Mouse (Mus musculus) hindbrain, embryonic 10.5 days (tissue): Measurements from ENCODE around the gene Shc3. TPM values are rescaled to one million over a fixed set of nuclear protein-coding genes. Genes with fewer than 3 reads are reported as not detected.

Source experiments
- DNase-seq: peaks from one replicate; pipeline ENCODE4 v3.0.0-alpha.2; 2017; ENCODE audit warnings: low spot score
- H3K27ac ChIP-seq: fragments of 300-500 bp; sonication (generic); 2 replicates; pipeline ENCODE4 v1.5.1; 2016; ENCODE audit warnings: mild to moderate bottlenecking, moderate library complexity
- H3K27me3 ChIP-seq: fragments of 300-500 bp; sonication (generic); 2 replicates; pipeline ENCODE4 v1.6.1; 2016; ENCODE audit warnings: mild to moderate bottlenecking; ENCODE audit not compliant: poor library complexity, insufficient read depth, severe bottlenecking
- H3K36me3 ChIP-seq: fragments of 300-500 bp; sonication (generic); 2 replicates; pipeline ENCODE4 v1.6.1; 2016; ENCODE audit warnings: mild to moderate bottlenecking, moderate library complexity
- H3K4me1 ChIP-seq: fragments of 300-500 bp; sonication (generic); replicated peaks from 2 replicates; pipeline ENCODE4 v1.6.1; 2016; ENCODE audit warnings: mild to moderate bottlenecking
- H3K4me3 ChIP-seq: fragments of 300-500 bp; sonication (generic); 2 replicates; pipeline ENCODE4 v1.5.1; 2016; ENCODE audit warnings: mild to moderate bottlenecking, moderate library complexity
- H3K9me3 ChIP-seq: fragments of 300-500 bp; sonication (generic); 2 replicates; pipeline ENCODE4 v1.6.1; 2016; ENCODE audit warnings: mild to moderate bottlenecking, moderate library complexity
- WGBS: fragments of 180-500 bp; shearing (Covaris S2); methylation state at CpG from one replicate; pipeline ENCODE4 v1.1.7; 2016; 5-methylcytosine and 5-hydroxymethylcytosine counted together
- polyA plus RNA-seq: library from polyadenylated mRNA; unstranded; fragments of >200 nt; fragmentation: Nextera tagmentation; extraction: Ambion mirVana; gene quantifications from 2 replicates; pipeline ENCODE4 v1.2.1, GENCODE M21; 2016

The Shc3 gene
- polyA plus RNA-seq, 1 experiment from 2014 or later = 3.2 TPM

DNA sequence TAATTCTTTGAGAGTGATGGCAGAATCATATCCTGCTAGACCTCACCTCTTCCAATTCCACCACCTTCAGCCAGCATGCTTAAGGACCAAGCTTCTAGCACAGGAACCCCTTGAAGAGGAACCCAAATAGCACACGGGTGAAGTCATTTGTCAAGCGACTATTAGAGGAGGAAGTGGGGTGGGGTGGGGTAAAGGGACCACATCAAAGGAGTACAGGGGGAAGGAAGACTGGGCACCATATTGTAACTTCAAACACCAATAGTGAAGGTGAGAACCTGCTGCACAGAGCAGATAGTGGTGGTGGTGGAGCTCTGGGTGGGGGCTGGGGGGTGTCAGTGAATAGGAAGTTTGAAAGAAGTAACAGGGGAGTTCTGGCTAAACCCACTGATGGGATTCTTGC lies 28.8 kb upstream of the Shc3 start:
- WGBS = 77% methylated on average over 2 of the region's 2 CpGs
- H3K4me1 ChIP-seq = peaks cover 19% of the 10 kb centered on the region
- no peak for DNase-seq
- no peak overlapping the region for H3K27ac ChIP-seq
- no peaks in the 10 kb centered on the region for H3K36me3 ChIP-seq
- no peak overlapping the region for H3K4me3 ChIP-seq
- H3K27me3 ChIP-seq = peaks cover 22% of the 10 kb centered on the region; the same call in 1 of the 2 replicates
- no peaks in the 10 kb centered on the region for H3K9me3 ChIP-seq

DNA sequence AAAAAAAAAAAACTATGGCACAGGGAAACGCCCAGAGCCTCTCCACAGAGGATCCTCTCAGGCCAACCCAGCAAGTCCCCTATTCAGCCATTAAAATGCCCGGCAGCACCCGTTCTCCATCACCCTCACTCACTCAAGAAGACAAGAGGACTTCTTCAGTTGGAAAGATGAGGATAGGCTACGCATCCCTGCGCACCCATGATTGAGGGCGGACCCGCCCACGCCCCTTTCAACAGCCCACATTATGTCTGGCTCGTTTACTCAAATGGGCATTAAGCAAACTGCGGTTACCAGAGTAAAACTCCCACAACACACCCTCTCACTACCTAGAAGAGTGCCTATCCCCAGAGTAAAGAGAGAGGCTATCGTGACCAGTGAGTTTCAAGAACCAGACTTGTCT lies 26.2 kb upstream of the Shc3 start:
- DNase-seq = peak; percentile 13
- H3K9me3 ChIP-seq = no peaks in the 10 kb centered on the region
- H3K27me3 ChIP-seq = peaks cover 22% of the 10 kb centered on the region; the same call in 1 of the 2 replicates
- no peaks in the 10 kb centered on the region for H3K36me3 ChIP-seq
- WGBS = 41% methylated on average over 11 of the region's 11 CpGs
- peaks cover 15% of the 10 kb centered on the region for H3K4me1 ChIP-seq
- H3K4me3 ChIP-seq = peak overlapping the region; percentile 66
- H3K27ac ChIP-seq = no peak overlapping the region

DNA sequence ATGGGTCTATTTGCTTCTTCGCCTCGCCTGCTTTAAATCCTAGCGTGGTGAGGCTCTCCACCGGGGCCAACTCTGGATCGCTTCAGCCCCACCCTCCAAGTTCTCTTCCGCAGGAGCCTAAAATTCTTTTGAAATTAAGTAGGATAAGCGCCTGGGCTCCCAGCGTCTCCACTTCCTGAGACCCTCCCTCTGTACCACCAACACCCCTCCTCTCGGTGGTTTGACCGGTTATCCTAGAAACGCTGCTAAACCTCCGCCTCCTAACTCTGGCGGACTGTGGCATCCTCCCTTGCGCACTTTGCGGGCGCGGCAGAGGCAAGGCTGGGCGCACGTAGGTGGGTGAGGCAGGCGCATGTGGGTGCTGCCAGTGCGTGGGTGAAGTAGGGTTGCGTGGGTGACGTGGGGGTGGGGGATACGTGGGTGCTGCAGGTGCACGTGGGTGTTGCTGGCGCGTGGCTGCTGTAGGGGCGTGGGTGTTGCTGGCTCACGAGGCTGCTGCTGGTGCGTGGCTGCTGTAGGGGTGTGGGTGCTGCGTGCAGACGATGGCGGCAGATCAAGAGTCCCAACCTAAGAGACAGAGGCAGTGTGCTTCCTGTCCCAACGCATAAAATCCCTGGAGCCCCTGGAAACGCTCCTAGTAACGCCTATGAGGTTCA lies 25.6 kb upstream of the Shc3 start:
- Histone ChIP-seq H3K27me3 (peaks cover 22% of the 10 kb centered on the region; the same call in 1 of the 2 replicates), H3K9me3 (no peaks in the 10 kb centered on the region), H3K4me3 (peak overlapping the region; percentile 66), H3K27ac (peak overlapping the region; percentile 78), H3K4me1 (peaks cover 15% of the 10 kb centered on the region), H3K36me3 (no peaks in the 10 kb centered on the region)
- under 1% methylated on average over 36 of the region's 36 CpGs for WGBS
- peak; percentile 49 for DNase-seq

DNA sequence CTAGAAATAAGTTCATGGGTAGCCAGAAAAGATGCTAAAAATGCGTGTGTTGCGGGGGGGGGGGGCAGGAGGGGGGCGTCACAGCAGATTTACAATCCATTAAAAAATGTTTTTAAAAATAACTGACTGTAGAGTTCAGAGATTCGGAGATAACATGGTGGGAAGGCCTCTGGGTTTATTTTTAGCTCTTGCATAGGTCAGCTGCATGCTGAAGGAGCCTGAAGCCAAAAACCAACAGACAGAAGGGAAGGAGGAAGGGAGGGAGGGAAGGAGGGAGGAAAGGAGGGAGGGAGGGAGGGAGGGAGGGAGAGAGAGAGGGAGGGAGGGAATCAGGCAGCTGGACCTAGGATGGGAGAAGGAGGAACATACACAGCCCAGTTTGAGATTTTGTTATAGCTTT lies 18.8 kb upstream of the Shc3 start:
- DNase-seq = no peak

DNA sequence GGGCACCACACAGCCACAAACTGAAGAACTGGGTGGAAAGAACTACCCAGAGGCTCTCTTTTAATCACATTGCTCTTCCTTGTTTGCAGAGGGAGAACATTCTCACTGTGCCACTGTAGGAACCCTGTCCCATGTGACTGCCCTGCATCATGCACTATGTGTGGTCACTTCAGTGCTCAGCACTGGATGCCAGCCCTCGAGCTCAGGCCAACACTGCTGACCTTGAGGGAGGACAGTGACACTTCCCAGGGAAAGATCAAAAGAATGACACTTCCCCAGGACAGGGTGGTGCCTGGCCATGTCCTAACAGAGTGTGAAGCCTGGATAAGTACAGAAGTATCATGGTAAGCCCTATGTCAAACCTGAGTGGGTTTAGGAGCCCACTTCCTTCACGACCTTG lies 13.0 kb upstream of the Shc3 start:
- 60% methylated on average over 2 of the region's 2 CpGs for WGBS
- Histone ChIP-seq H3K27me3 (0 out of 2 replicates have a peak, but pooled peaks cover 3% of the 10 kb centered on the region), H3K9me3 (peaks cover 10% of the 10 kb centered on the region), H3K27ac (no peak overlapping the region), H3K36me3 (no peaks in the 10 kb centered on the region), H3K4me1 (peaks cover 27% of the 10 kb centered on the region), H3K4me3 (no peak overlapping the region)
- no peak for DNase-seq

More for the DNA sequence above, 18.8 kb upstream of the Shc3 start:
- H3K27ac ChIP-seq = no peak overlapping the region
- peaks cover 9% of the 10 kb centered on the region for H3K9me3 ChIP-seq
- 68% methylated on average over 4 of the region's 4 CpGs for WGBS
- H3K36me3 ChIP-seq = no peaks in the 10 kb centered on the region
- no peaks in the 10 kb centered on the region for H3K27me3 ChIP-seq
- no peak overlapping the region for H3K4me3 ChIP-seq
- no peaks in the 10 kb centered on the region for H3K4me1 ChIP-seq

DNA sequence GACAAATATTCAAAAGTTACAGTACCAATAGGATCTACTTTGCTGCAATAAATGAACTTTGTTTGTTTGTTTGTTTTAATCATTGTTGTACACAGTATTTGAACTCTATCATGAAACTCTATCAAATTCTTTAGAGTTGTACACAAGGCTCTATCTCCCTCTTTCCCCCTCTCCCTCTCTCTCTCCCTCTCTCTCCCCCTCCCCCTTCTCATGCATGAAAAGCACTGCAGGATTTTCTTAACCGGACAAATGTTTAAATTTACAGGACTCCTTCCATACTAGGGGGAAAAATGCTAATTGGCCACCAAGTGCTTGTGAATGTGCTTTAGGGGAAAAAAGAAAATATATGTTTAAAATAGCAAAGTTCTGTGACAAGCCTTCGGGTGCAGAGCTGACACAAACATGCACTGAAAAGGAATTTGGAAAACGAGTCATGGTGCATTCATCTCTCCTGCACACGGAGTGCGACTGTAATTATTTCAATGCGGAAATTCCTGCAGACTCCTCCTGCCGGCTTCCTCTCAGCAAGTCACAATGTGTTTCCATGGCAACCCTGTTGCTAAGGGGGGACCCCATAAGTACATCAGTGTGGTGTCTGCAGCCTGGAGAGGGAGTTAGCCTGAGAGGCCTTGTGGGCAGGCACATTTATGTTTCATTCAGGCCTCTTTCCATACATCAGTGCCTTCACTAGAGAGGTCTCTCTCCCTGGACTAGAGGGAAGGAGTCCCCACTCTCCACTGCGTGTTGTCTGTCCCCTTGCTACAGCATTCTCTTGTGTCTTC lies 11.2 kb upstream of the Shc3 start:
- H3K4me3 ChIP-seq = peak overlapping the region; percentile 32

DNA sequence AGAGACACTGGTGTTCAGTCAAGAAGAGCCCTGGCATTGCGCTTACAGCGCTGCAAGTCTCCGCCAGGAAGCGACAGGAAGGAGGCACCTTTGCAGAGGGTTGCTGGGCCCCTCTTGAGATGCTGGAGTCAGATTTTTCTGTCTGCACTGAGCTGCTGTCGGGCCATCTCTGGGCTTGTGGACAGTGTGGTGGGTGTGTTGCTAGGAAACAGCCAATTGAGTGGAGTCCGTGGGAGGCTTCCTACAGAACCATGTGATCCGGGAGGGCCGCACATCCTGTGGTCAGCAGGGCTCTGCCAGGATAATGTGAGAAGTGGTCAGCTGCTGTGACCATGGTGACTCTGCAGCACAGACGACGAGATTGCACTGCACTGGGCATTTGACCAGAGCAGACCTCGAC lies 4.6 kb upstream of the Shc3 start:
- peak overlapping the region; percentile 33 for H3K4me3 ChIP-seq

More for the DNA sequence above, 11.2 kb upstream of the Shc3 start:
- Histone ChIP-seq H3K27ac (peak overlapping the region; percentile 78), H3K36me3 (no peaks in the 10 kb centered on the region), H3K27me3 (0 out of 2 replicates have a peak, but pooled peaks cover 3% of the 10 kb centered on the region), H3K9me3 (peaks cover 5% of the 10 kb centered on the region), H3K4me1 (peaks cover 27% of the 10 kb centered on the region)
- DNase-seq = peak; percentile 82
- 7% methylated on average over 8 of the region's 8 CpGs for WGBS

DNA sequence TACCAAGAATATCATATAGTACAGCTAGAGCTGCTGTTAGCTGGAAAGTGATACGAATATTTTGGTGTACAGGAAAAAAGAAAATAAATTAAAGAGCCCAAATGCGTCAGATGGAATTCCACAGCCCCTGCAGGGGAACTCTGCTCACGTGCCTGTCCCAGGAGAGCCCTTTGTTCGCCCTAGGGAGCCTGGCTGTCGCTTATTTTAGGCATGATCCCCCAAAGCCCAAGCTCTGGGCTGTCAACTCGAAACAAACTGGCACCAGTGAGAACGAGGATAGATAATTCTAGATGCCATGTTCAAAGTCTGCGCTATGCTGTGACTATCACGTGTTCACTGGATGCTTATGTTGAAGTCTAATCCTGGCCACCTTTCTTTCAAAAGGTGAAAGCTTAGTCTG lies 892 bp upstream of the Shc3 start:
- WGBS = 6% methylated on average over 9 of the region's 9 CpGs
- peaks cover 71% of the 10 kb centered on the region for H3K27me3 ChIP-seq
- DNase-seq = peak; percentile 34

More for the DNA sequence above, 4.6 kb upstream of the Shc3 start:
- peak; percentile 62 for DNase-seq
- Histone ChIP-seq H3K36me3 (no peaks in the 10 kb centered on the region), H3K4me1 (peaks cover 31% of the 10 kb centered on the region), H3K27ac (peak overlapping the region; percentile 57), H3K27me3 (peaks cover 37% of the 10 kb centered on the region), H3K9me3 (no peaks in the 10 kb centered on the region)
- WGBS = 24% methylated on average over 11 of the region's 11 CpGs

DNA sequence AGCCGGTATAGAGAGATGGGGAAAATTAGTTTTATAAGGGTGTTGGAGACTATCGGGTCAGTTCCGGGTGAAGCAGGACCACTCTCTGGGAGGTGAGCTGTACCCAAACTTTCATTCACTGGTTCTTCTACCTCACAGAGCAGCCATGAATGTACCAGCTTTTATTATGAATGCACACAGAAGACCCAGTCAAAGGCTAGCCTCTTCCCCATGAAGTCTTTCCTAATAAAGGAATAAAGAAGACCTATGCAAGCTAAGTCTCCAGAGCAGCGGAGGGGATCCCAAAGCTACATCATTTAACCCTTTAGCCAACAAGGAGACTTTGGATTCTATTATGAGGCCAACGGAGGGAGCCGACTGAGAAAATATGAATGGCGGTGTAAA lies 458 bp upstream of the Shc3 start:
- H3K27me3 ChIP-seq = peaks cover 75% of the 10 kb centered on the region

More for the DNA sequence above, 892 bp upstream of the Shc3 start:
- Histone ChIP-seq H3K4me3 (peak overlapping the region; percentile 72), H3K4me1 (peaks cover 68% of the 10 kb centered on the region), H3K9me3 (no peaks in the 10 kb centered on the region), H3K27ac (peak overlapping the region; percentile 88), H3K36me3 (no peaks in the 10 kb centered on the region)

DNA sequence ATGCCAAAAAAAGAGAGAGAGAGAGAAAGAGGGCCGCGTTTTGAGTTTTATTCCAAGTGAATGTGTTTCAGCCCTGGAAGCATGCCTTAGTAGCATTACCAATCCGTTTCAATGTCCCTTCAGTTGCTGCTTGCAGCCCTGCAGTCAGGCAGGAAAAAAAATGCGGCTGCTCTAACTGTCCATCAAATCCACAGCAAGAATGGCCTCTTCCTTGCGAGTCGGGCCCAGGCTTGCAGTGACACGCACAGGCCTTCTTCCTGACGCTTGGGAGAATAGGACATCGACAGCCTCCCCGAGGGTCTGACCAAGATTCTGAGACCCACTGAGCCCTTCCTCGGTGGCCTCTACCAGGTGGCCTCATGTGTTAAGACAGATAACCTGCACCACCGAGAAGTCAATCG lies 718 bp downstream of the Shc3 start:
- WGBS = under 1% methylated on average over 13 of the region's 13 CpGs
- peak overlapping the region; percentile 72 for H3K4me3 ChIP-seq
- H3K9me3 ChIP-seq = no peaks in the 10 kb centered on the region
- peaks cover 57% of the 10 kb centered on the region for H3K4me1 ChIP-seq
- no peak for DNase-seq
- H3K27ac ChIP-seq = peak overlapping the region; percentile 93
- H3K36me3 ChIP-seq = no peaks in the 10 kb centered on the region
- peaks cover 81% of the 10 kb centered on the region for H3K27me3 ChIP-seq

More for the DNA sequence above, 458 bp upstream of the Shc3 start:
- Histone ChIP-seq H3K4me1 (peaks cover 68% of the 10 kb centered on the region), H3K27ac (peak overlapping the region; percentile 88), H3K36me3 (no peaks in the 10 kb centered on the region), H3K4me3 (peak overlapping the region; percentile 72), H3K9me3 (no peaks in the 10 kb centered on the region)
- WGBS = 2% methylated on average over 7 of the region's 7 CpGs
- peak; percentile 35 for DNase-seq

DNA sequence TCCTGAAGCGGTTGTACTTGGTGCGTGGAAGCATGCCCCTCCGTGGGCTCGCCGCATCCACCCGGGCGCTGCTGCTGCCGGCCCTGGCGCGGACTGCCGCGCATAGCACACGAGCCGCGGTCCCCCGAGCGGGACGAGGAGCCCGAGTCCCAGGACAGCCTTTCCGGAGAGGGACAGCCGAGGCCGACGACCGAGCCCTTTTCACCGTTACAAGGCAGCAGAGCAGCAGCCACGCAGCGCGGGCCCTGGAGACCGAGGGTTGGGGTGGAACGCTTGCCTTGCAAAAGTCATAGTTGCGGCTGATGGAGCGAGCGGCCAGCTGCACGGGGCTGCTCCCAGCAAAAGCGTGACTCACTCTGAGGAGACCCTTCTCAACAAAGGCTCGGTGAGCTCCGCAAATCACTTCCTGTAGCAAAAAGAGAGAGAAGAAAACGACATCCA lies 1.8 kb downstream of the Shc3 start:
- H3K4me1 ChIP-seq = peaks cover 54% of the 10 kb centered on the region
- H3K27ac ChIP-seq = peak overlapping the region; percentile 81
- WGBS = under 1% methylated on average over 38 of the region's 38 CpGs
- H3K36me3 ChIP-seq = 0 out of 2 replicates have a peak, but pooled peaks cover 3% of the 10 kb centered on the region
- DNase-seq = peak; percentile 58
- peaks cover 76% of the 10 kb centered on the region for H3K27me3 ChIP-seq
- H3K4me3 ChIP-seq = peak overlapping the region; percentile 72
- no peaks in the 10 kb centered on the region for H3K9me3 ChIP-seq

DNA sequence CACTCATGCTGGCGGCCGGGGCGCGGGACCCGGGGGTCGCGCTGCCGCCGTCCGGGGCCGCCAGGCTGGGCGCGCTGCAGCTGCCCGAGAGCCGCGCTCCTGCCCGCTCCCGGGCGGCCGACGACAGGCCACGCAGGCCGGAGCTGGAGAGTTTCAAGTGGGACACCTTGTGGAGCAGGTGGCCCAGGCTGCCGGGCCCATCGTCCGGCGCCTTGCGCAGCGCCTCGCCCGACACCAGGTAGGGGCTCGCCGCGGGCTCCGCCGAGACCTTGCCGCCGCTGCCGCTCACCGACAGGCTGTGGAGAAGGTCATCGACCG lies 2.2 kb downstream of the Shc3 start:
- DNase-seq = no peak
- Histone ChIP-seq H3K9me3 (no peaks in the 10 kb centered on the region), H3K4me1 (peaks cover 54% of the 10 kb centered on the region), H3K4me3 (peak overlapping the region; percentile 72), H3K27ac (peak overlapping the region; percentile 81), H3K36me3 (0 out of 2 replicates have a peak, but pooled peaks cover 3% of the 10 kb centered on the region), H3K27me3 (peaks cover 72% of the 10 kb centered on the region)
- whole genome bisulfite sequencing = under 1% methylated on average over 42 of the region's 42 CpGs
